Mouse (Mus musculus): ENCODE measurements at regions not wholly inside any gene's neighbourhood (a gene's known extent, or its start where the extent isn't known, plus 50 kb on each side); places are given as distances from the start of the nearest gene placed in this dataset.

GRCm38 (mm10) chr1:169439621-169440020 lies 91.6 kb downstream of the Nuf2 start:
- no peak for DNase-seq (ENCODE audit: low read depth, low spot score)

GRCm38 (mm10) chr1:169438006-169438405 lies 93.3 kb downstream of the Nuf2 start:
- DNase-seq (ENCODE audit: low read depth, low spot score) = no peak

GRCm38 (mm10) chr1:169422408-169422807 lies 108.9 kb downstream of the Nuf2 start:
- no peak for DNase-seq (ENCODE audit: low read depth, low spot score)

- DNase-seq (ENCODE audit: low read depth, low spot score) = no peak
Observed at GRCm38 (mm10) chr1:169421671-169422070, 109.6 kb downstream of the Nuf2 start.

DNA sequence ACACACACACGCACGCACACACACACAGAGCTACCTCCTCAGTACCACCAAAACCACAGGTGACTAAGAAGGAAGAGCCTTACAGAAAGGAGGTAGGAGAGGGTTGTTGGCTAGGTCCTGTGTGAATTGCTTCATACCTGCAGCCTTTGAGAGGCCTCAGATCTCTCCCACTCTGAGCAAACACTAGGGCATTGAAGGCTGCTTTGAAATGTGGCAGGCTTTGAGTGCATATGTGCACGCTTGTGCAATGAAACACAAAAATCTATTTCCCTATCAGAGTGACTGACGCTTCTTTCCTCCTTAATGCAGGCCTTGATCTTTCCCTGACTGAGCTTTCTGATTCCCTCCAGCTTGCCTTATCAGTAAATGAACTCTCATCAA lies 112.6 kb downstream of the Nuf2 start:
- DNase-seq (ENCODE audit: low read depth, low spot score) = no peak

DNA sequence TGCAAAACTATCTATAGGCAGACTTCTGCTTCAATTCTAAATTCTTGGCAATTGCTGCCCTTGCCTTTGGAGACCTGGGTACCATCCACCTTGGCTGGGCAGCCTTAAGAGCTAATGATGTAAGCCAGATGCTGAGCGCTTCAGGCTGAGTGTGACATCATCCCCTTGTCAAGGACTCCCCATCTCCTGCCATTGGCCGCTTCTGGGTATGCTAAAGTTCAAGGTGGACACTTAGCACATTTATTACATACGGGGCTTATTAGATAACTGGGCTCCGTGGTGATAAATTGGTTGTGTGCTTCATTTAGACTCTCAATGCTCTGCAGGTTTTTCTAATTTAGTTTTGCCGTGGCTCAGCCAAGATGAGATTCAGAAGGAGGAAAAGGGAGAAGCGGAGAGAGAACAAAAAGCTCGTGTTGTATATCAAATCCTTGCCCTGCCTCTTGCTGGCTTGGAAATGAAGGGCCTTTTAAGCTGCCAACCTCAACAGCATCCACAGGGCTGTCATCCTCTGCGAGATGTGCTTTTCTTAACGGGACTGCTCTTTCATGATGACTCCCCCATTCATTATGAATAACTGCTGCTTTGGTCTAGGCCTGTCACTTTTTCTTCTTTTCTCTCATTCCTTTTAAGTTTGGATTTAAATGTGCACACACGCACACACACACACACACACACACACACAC lies 113.1 kb downstream of the Nuf2 start:
- no peak for DNase-seq (ENCODE audit: low read depth, low spot score)

DNA sequence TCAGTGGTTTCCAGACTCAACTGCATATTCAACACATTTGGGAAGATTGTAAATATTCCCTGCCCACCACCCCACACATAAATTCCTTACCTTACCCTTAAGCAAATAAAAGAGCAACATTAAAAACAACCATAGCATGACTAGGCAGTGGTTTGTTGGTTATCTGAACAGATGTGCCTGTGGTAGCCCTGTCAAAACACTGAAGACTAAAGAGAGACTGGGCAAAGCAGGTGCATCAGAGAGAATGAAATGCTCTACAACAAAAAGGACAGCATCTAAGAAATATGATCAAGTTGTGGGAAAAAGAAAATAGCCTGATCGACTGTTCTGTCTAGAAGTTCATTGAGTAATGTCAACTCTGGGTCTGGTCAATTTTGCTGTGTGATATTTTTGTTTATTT lies 114.6 kb downstream of the Nuf2 start:
- DNase-seq (ENCODE audit: low read depth, low spot score) = no peak

- no peak for DNase-seq (ENCODE audit: low read depth, low spot score)
Observed at GRCm38 (mm10) chr1:169408120-169408519, 123.1 kb downstream of the Nuf2 start.

- DNase-seq (ENCODE audit: low read depth, low spot score) = no peak
Observed at GRCm38 (mm10) chr1:169400841-169401240, 130.4 kb downstream of the Nuf2 start.

- DNase-seq (ENCODE audit: low read depth, low spot score) = peak; percentile 64
Observed at GRCm38 (mm10) chr1:169397371-169397770, 133.9 kb downstream of the Nuf2 start.

GRCm38 (mm10) chr1:169387056-169387455 lies 144.2 kb downstream of the Nuf2 start:
- DNase-seq (ENCODE audit: low read depth, low spot score) = no peak

GRCm38 (mm10) chr1:169385740-169386424 lies 145.4 kb downstream of the Nuf2 start:
- no peak for DNase-seq (ENCODE audit: low read depth, low spot score)

GRCm38 (mm10) chr1:169374686-169375085 lies 156.6 kb downstream of the Nuf2 start:
- DNase-seq (ENCODE audit: low read depth, low spot score) = peak; percentile 39

- peak; percentile 20 for DNase-seq (ENCODE audit: low read depth, low spot score)
Observed at GRCm38 (mm10) chr1:169368758-169369157, 162.5 kb downstream of the Nuf2 start.

GRCm38 (mm10) chr1:169367772-169368501 lies 163.3 kb downstream of the Nuf2 start:
- no peak for DNase-seq (ENCODE audit: low read depth, low spot score)

DNA sequence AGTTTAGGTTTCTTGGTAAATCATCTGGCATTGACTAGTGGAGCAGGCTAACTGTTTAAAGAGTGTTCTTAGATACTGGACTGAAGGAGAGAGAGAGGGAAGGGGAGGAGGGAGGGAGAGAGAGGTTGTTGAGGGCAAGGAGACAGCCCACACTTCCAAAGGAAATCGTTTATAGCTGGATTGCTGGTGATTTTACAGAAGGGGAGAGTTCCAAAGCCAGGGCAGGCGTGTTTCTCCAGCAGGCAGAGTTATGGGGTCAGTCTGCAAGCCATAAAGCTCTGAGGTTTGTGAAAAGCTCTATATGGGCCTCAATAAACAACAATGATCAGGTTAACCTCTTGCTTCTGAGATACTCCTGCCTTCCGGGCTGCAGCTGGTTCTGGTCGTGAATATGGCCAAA lies 163.9 kb downstream of the Nuf2 start:
- DNase-seq (ENCODE audit: low read depth, low spot score) = no peak

GRCm38 (mm10) chr1:169362564-169362963 lies 168.7 kb downstream of the Nuf2 start:
- no peak for DNase-seq (ENCODE audit: low read depth, low spot score)

- no peak for DNase-seq (ENCODE audit: low read depth, low spot score)
Observed at GRCm38 (mm10) chr1:169357652-169358241, 173.5 kb downstream of the Nuf2 start.

DNA sequence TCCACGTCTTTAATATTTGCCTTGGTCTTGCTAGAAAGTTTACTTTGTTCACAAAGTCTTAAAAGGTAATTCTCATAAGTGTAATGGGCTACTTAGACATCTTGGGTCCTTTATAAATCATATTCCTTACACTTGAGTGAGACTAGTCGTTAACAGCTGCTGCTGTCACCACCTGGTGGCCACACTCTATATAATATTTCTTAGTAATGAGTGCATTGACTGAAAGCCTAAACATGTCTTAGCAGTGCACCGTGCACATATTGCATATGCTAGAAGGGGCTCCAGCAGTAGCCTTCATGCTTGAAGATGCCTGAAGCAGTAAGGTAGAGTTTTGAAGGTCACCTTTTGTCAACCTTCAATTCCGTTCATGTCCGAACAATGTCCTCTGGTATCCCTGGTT lies 177.2 kb downstream of the Nuf2 start:
- DNase-seq (ENCODE audit: low read depth, low spot score) = peak; percentile 58

GRCm38 (mm10) chr1:169347692-169348091 lies 183.6 kb downstream of the Nuf2 start:
- DNase-seq (ENCODE audit: low read depth, low spot score) = peak; percentile 56

DNA sequence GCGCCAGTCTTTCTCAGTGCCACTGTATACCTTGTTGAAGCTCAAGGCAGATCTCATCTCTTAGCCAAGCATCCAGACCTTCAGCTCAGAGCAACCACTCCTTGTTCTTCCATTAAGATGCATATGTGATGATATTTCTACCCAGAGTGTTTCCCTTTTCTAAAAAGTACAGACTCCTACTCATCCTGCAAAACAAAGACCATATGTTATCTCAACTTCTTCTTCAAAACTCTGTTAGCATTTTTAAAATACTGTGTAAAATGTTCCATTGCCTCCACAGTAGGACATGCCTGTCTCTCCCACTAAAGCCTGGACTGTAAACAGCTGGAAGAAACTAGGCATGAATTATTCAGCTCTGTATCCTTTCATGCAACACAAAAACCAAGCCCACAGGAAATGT lies 184.4 kb downstream of the Nuf2 start:
- no peak for DNase-seq (ENCODE audit: low read depth, low spot score)

- peak; percentile 17 for DNase-seq (ENCODE audit: low read depth, low spot score)
Observed at GRCm38 (mm10) chr1:169341131-169341530, 190.1 kb downstream of the Nuf2 start.
